Mouse (Mus musculus): ENCODE data around the gene Max.
A peak's percentile ranks its signal among the peaks of the same experiment; 100 is the strongest.

Gene Max

DNA sequence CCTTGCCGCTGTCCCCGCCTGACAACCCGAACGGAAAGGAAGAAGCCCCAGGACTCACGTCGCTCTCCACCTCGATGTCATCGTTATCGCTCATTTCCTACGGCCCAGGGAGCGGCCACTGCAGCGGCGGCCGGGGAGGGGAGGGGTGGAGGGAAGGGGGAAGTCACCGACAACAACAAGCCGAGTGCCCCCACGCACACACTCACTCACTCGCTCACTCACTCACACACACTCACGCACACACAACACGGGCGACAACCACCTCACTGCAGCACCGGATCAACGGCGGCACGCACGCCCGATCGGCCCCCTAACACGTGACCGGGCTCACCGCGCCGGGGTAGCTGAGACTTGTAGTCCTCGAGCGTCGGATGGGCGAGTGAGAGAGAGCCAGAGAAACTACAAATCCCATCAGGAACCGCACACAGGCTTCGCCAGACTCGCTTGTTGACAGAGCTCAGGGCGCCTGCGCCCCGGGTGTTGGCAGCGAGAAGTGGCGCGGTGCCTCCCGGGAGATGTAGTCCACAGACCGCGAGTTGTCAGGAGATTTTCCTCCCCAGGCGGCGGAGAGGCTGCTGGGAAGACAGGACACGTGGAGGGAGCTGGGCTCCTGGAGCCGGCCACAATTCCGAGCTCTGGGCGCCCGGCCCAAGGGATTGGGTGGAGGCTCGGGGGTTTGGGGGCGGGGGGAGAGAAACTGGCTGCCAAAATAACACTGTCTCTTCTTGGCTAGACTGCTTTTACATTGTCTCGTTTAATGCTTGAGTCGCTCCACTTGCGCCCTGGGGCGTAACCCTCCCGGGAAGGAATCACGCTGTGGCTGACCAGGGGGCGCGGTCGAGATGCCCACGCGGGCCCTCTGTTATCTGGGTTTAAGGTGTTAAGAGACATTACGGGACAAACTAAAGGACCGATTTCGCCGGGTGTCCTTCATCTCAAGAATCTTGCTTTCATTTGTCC lies at the start of gene Max:
TSS of gene Max (minus strand) at position 270 of the 960 bp plus-strand sequence.
- DNase-seq, result peak; percentile 99

DNA sequence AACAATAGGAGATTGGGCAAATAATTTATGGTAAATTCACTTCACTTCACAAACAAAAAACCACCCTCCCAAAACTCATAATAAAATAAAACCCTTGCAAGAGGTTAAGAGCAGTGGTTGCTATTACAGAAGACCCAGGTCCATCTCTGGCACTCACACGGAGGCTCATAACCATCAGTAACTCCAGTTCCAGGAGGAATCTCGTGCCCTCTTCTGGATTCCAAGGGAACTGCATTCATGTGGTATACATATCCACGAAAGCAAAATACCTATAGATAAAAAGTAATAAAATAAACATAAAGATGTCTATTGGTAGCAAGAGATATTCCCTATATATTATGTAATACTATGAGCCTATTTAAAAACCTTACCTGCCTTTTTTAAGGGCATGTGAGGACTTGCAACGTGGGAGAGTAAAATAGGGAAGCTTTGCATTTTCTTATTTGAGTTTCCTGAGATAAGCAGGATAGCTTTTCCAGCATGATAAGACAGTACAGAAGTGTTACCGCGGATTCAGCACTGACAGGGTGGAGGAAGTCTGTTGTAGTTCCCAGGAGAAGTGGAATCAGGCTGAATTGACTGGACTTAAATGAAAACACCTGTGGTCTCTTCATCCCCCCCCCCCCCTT lies 49.2 kb upstream of the Max start:
- peak; percentile 30 for DNase-seq

DNA sequence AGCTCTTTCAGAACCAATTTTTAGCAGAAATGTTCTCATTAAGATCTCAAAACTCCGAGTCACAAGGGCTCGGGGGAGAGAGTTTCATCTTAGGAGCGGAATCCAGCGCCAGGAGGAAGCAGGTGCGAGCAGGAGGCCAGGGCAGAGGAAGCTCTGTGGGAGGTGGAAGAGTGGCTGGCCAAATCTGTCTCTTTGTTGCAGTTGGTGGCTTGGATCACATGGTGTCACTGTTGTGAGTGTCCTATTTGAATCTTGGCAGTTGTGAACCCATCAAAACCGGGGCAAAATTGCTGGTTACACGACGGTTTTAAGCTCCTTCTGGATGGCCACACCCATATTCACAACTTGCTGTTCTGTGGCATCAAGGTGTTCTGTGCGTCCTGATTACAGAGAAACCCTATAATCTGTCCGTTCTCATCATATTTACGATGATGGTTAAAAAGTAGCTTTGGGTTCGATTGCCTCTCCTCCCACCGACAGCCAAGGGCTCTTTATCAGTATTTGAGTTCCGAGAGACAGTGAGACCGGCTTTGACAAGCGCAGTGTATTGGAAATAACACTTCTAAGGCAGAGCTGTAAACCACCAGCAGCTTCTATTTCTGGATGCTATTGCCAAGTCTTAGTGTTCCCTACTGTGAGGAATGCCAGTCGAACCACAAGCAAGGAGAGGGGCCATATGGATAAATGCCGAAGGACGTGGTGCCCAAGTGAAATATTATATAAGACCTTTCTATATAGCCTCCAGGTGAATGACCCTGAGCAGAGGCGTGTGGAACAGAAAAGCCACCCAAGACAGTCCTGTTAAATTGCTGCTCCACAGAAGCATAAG lies 47.4 kb upstream of the Max start:
- peak; percentile 38 for DNase-seq

DNA sequence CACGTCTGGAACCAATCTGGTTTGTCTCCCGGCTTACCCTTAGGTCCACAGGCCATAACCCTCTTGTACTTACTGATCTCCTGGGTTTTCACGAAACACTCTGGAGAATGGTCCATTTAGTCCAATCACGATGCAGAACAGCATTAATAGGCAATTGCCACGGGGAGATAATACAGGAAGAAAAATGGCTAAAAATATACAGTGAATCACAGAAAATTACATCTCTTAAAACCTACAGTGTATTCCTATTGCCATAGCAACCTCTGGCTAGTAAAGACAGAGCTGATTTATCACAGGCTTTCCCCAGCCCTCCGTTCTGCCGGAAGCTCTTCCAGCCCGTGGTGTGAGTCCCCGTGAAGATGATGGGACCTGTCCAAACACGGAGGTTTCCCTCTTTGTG lies 42.9 kb upstream of the Max start:
- no peak for DNase-seq

DNA sequence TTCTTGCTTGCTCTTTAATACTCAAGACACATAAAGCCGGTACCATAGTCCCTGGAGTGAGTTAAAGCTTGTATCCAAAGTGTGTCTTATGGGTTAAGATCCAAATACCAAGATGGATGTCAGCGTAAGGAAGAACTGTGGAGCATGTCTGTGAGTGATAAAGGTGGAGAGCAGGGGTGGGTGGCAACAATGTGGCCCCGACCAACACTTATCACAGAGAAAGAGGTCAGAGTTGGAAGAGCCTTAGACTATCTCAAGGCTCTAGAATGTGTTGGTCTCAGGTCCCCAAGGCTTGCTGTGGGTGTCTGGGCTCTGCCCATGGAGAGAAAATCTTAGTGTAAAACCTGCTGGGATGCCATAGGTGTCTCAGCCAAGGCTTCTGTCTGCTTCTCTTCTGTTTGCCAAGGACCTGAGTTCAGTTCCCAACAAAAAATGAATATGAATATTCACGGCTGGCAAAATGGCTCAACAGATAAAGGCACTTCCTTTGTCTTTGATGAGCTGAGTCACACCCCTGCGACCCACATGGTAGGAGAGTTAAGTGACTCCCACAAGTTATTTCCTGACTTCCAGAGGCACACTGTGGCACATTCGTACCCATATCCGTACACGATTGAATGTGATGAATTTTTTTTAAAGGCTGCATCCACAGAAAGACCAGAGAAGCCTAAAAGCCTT lies 40.7 kb upstream of the Max start:
- DNase-seq, result no peak

DNA sequence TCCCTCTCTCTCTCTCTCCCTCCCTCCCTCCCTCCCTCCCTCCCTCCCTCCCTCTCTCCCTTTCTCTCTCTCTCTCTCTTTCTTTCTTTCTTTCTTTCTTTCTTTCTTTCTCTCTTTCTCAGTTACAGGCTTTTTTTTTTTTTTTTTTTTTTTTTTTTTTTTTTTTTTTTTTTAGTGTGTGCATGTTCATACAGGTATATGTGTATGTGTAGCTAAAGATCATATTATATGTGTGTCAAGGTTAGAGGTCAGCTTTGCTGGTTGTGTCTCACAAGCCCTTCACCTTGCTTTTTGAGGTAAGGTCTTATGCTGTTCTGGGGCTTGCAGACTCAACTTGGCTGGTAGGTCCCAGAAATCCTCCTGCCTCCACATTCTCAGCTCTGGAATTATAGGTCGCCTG lies 39.3 kb upstream of the Max start:
- DNase-seq, result no peak

DNA sequence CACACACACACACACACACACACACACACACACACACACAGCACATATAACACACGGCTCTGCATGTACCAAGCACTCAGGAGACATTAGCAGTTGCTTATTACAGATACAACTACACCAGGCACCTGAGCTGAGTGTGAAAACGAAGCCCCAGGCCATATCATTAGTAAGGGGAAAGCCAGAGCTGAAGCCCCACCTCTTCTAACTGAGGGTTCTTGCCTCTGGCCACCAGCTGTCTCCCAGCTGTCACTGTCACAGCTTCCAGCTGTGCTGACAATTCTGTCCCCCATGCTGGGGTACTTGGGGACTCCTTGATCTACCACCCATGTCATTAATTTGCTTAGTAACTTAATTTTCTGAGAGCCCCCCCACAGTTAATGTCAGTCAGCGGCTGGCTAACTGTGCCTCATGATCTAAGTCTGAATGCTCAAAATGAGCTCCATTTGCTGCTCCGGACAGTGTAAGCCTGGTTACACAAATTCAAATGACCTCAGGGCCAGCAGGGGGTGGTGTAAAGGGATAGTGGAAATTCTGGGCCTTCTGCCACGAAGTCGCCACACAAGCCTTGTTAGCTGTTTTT lies 38.8 kb upstream of the Max start:
- peak; percentile 81 for DNase-seq

DNA sequence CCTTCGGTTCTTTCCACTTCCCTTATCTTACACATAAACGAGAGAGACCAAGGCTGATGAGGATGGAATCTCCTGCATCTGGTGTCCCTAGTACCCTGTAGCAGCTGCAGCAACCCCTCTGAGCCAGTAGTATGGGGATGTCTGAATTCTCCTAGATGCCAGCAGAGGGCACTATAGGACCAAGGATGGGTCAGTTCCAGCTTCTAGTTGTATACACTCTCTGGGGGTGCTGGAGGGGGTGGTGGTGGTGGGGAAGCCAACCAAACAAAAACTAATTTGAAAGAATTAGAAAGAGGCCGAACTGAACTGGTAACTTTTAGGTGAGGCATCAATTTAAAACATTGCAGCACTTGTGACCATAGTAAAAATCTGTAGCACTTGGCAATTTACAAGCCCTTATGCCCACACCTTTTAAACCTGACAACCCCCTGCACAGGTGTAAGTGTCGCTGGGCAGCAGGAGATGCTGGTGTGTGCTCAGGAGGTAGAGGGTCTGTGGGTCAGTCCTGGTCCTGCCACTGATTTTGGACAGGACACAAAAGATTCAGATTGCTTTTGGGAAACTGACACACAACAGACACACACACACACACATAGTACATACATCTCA lies 38.2 kb upstream of the Max start:
- peak; percentile 77 for DNase-seq

DNA sequence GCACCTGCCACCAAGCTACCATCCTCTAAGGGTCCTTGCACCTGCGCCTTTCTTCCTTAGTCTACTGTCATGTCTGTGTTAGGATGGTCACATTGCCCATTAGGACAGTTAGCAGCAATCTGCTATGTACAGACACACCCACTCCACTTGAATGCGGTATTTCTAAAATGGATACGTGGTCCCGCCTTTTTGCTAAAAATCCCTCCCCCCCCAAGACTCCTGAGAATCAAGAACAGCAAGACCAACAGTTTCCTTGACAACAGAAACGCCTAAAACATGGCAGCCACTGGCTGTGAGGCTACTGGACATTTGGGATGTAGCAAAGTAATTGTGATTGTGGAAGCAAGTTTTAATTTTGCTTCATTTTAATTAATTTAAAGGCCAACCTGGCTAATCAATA lies 32.8 kb upstream of the Max start:
- DNase-seq, result no peak

DNA sequence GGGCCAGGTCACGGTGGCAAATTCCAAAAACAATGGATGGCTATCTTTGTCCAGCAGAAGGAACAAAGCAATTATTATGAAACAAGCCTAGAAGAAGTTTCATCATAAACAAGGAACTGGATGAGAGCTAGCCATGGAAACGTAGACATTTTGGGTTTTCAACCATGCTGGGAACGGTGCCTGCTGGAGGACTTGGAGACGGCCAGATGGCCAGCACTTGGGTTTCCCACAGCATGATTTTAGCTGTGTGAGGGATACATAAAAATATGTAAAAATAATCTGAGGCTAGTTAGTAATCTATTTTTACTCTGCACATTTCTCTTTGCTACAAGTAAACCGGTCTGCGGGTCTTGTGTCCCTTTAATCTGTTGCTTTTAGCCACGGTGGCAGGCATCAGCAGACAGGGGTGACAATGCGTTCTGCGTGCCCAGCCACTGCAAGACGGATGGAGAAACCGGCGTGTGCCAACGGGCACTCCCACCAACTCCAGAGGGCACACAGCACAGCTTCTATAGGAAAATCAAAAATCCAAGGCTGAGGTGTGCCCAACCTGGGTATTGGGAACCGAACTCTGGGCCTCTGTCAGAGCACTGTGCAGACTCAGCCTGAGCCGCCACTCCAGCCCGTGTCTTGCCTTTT lies 31.0 kb upstream of the Max start:
- no peak for DNase-seq

DNA sequence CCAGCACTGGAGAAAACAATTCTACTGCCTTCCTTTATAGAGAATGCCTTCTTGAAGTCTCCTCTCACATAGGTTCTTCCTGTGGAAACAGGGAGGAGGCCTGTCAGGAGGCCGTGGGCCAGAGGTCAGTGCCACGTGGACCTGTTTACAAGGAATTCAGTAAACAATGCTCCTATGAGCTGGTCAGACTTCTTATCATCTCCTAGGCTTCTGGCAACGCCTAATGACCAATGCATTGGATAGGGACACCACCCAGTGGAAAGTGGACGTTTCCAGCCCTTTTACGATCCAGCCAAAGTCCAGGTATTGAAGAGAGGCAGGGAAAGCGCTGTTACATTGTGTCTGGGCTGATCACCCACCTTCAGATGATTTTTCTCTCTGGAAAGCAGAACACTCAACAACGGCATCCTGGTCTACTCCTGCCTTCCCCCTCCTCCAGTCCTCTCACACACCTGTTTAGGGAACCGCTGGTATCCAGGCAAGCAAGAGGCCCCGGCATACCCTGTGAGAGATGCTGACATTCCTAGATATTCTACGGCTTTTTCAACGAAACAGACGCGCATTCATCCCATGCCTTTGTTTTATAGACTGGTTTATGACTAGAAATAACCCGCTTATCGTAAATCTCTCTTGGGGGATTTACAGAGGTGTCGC lies 20.9 kb upstream of the Max start:
- DNase-seq, result no peak

DNA sequence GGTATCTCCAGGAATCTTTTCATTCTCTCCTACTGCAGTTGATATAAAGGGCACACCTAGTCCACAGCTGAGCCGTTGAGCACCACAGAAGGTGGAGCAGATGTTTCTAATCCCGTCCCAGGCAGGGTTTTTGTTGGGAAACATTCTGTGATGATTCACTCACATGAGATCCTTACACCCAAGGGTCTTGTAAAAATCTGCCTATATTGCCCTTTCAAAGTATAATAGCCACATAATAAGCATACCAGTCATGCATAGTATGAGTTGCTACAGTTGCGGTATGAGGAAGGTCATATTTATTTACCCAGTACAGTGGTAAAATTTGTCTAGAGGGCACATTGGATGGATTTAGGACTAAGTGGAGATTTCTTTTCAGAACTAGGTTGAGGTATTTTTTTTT lies 17.5 kb upstream of the Max start:
- no peak for DNase-seq

DNA sequence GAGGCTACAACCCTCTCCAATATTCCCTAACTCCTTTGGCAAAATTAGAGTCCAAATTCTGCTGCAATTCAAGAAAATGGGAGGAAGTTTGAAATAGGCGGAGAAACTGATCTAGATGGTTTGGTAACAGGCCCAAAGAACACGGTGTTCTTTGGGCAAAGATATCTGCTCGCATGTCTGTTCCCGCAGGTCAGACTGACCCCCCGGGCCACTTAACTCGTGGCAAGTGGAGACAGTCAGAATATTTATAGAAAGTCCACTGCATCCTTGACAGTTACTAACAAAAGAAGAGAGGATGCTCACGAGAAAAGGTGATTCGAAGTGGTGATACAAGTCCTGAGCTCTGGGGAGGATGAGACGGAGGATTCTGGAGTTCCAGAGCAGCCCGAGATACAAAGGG lies 10.7 kb upstream of the Max start:
- DNase-seq, result no peak

DNA sequence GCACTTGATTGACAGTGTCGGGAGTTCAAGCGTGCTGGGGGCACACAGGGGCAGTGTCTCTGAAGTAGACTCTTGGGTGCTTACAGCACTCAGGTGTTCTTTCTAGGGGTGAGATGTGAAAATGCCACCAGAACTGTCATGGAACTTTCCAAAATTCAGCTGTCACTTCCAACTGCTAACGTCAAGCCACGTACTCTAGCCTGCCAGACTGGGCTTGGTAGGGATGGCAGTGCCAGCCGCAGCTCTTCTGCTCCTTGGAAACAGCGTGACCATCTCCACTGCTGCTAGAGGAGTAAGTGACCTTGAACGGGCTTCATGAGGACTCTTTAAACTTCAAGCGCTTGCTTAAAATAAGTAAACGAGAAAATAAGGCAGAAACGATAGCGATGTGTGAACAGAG lies 10.2 kb upstream of the Max start:
- no peak for DNase-seq

DNA sequence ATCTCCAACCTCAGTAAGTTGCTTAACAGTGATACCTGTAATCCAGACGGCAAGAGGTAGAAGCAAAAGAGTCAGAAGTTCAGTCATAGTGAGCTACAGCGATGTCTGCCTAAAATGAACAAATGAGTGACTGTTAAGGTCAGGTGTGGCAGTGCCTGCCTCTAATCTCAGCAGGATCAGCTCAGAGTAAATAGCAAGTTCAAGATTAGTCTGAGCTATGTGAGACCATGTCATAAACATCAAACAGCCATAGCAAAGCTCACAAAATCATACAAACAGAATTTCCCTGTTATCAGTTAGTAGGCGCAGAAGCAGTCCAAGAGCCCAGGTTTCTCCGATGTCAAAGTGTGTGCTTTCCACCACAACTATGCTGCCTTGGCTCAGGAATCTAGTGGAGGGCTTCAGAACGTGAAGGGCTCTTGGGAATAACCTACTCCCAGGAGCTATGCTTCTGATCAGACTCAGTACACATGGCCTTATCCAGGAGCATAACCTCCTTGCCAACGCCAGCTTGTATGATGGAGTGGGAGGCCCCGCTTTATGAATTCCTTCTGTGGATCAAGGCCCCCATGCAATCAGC lies 9.7 kb upstream of the Max start:
- no peak for DNase-seq

DNA sequence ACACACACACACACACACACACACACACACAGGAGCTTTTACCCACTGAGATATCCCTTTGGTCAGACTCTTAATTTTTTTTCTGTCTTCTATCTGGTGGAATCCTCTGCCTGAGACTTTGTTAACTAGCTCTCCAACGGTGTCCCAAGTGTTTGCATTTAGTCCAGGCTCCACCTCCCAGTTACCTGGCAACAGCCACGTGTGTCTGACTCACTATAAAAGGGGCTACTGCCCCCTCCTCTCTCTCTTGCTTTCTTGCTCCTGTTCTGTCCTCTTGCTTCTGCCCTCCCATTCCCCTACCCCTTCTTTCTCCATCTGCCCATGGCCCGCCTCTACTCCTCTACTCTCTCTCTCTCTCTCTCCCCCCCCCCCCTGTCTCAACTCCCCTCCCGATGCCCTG lies 3.9 kb upstream of the Max start:
- no peak for DNase-seq

DNA sequence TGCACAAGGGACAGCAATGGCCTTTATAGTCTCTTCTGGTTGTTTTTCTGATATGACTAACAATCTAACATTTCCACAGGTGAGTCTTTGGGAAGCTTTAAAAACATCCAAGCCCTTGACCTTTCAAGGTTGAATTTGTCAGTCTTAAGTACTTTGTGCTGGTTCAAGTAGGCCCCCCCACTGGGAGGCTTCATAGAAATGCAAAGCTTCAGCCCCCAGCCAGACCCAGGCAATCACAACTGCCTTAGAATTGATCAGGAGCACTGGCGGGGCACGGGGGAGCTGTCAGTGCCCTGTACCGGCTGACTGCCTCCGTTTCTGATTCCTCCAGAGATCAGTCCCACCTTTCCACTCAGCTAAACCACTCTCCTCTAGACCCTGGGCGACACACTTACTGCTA lies 3.1 kb upstream of the Max start:
- no peak for DNase-seq

DNA sequence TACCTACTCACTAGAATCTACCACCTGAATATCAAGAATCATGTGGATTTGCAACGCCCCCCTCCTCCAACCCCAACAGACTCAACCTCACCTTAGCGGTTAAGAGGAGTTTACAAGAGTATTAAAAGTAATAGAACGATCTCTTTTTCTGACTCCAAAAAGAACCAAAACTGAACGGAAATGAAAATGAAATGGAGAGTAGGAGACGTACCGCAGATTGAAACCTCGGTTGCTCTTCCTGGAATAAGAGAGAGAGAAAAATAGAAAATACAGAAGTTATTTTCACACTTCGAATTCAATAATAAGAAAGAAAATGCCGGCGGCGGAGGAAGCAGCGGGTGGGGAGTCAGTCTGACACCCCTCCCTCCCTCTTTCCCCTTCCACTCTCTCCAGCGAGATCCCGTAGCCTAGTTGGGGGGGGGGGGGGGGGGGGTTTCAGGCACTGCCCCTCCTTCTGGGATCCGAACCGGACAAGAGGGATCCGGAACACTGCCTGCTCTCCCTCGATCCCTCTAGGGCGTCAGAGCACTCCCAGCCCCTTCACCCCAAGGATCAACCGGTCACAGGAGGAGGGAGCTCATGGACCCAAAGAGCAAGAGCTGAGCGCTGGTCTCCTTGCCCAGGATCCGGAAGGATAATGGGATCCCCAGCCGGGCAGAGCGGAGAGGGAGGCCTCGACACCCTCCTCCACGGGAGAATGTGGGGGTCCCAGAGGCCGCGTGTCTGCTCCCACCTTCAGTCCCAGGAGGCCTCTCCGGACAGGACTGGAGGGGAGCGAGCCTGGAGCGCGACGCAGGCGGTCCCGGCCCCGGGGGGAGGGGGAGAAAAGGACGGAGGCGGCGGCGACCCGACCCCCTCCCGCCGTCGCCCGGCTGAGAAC lies 709 bp downstream of the Max start:
- DNase-seq, result peak; percentile 70

DNA sequence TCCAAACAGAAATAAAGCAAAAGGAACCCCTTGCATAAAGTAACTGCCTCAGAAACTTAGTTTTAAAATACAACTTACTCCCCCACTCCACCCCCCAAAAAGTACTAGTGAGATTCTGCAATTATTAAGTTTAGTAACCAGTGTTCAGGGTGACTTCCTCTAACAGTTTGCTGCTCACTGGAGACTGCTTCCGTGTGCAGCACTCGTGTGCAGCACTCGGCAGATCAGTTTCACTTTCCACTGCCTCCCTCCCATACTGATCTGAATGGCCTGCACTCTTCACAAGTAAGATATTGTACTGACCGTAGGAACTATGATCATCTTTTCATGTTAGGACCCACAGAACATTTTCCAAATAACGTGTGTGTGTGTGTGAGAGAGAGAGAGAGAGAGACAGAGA lies 4.3 kb downstream of the Max start:
- DNase-seq, result peak; percentile 52

Measured in kidney, postnatal 10 days (tissue).